Mouse (Mus musculus) T-helper 17 cell (primary cell): Measurements from ENCODE around the gene Gm28042.

ENCODE experiments used
- in situ Hi-C, 2 experiments: fragments of 300-600 bp; cut with MboI, MseI; formaldehyde crosslinking; loops; 1 replicate in 1 of 2; 2 replicates in 1 of 2; pipeline ENCODE4 v1.15.1; 2025; ENCODE audit warnings: high pct_unique_total_duplicates in 2 of 2

The Gm28042 gene

GRCm38 (mm10) chr2:120058818-120059217 is 31.5 kb downstream of the Gm28042 start:
- in situ Hi-C loops, result loop anchor here in 1 of 2 experiments (10.0 kb wide), 1 partner anchor 976 kb away; the partner anchor contains the start of gene Epb42

- in situ Hi-C loops, result loop anchor here in 1 of 2 experiments (10.0 kb wide), 1 partner anchor 975 kb away; the partner anchor contains the start of gene Epb42
Measured at GRCm38 (mm10) chr2:120059466-120059865, 32.2 kb downstream of the Gm28042 start.

- in situ Hi-C loops, result loop anchor here in 1 of 2 experiments (5.0 kb wide), 1 partner anchor 207 kb away; no protein-coding TSS in a partner anchor
Measured at GRCm38 (mm10) chr2:120060190-120060589, 32.9 kb downstream of the Gm28042 start.

- in situ Hi-C loops, result loop anchor here in 1 of 2 experiments (5.0 kb wide), 1 partner anchor 207 kb away; no protein-coding TSS in a partner anchor
Measured at GRCm38 (mm10) chr2:120060651-120061050, 33.4 kb downstream of the Gm28042 start.

GRCm38 (mm10) chr2:120062248-120062647 is 35.0 kb downstream of the Gm28042 start:
- in situ Hi-C loops, result loop anchor here in 1 of 2 experiments (5.0 kb wide), 1 partner anchor 205 kb away; no protein-coding TSS in a partner anchor

- in situ Hi-C loops, result loop anchor here in 1 of 2 experiments (5.0 kb wide), 1 partner anchor 203 kb away; no protein-coding TSS in a partner anchor
Measured at GRCm38 (mm10) chr2:120064639-120065038, 37.3 kb downstream of the Gm28042 start.

- in situ Hi-C loops, result no loop called here
Measured at GRCm38 (mm10) chr2:120065243-120065642, 38.0 kb downstream of the Gm28042 start.

- in situ Hi-C loops, result no loop called here
Measured at GRCm38 (mm10) chr2:120066224-120066623, 38.9 kb downstream of the Gm28042 start.

GRCm38 (mm10) chr2:120068555-120069465 is 41.5 kb downstream of the Gm28042 start:
- in situ Hi-C loops, result no loop called here

- in situ Hi-C loops, result no loop called here
Measured at GRCm38 (mm10) chr2:120069466-120069990, 42.2 kb downstream of the Gm28042 start.

GRCm38 (mm10) chr2:120074096-120074495 is 46.8 kb downstream of the Gm28042 start:
- in situ Hi-C loops, result loop anchor here in 1 of 2 experiments (5.0 kb wide), 1 partner anchor 92 kb away; no protein-coding TSS in a partner anchor

- in situ Hi-C loops, result no loop called here
Measured at GRCm38 (mm10) chr2:120076076-120076705, 48.9 kb downstream of the Gm28042 start.

- in situ Hi-C loops, result no loop called here
Measured at GRCm38 (mm10) chr2:120082416-120082815, 55.1 kb downstream of the Gm28042 start.

GRCm38 (mm10) chr2:120084593-120085361 is 57.5 kb downstream of the Gm28042 start:
- in situ Hi-C loops, result loop anchor here (5.0 kb wide), 2 partner anchors 83 to 88 kb away; no protein-coding TSS in a partner anchor

- in situ Hi-C loops, result loop anchor here (5.0 kb wide), 2 partner anchors 81 to 86 kb away; no protein-coding TSS in a partner anchor
Measured at GRCm38 (mm10) chr2:120086038-120086437, 58.7 kb downstream of the Gm28042 start.

GRCm38 (mm10) chr2:120087391-120087790 is 60.1 kb downstream of the Gm28042 start:
- in situ Hi-C loops, result loop anchor here (5.0 kb wide), 2 partner anchors 80 to 85 kb away; no protein-coding TSS in a partner anchor

GRCm38 (mm10) chr2:120087897-120088296 is 60.6 kb downstream of the Gm28042 start:
- in situ Hi-C loops, result loop anchor here (5.0 kb wide), 2 partner anchors 79 to 84 kb away; no protein-coding TSS in a partner anchor

GRCm38 (mm10) chr2:120090979-120091378 is 63.7 kb downstream of the Gm28042 start:
- in situ Hi-C loops, result no loop called here
